Mouse (Mus musculus): ENCODE results near the gene Mex3d. TPM values are rescaled to one million over a fixed set of nuclear protein-coding genes. Genes with fewer than 3 reads are reported as not detected.

The Mex3d gene
- total RNA-seq, 2 experiments from 2014 or later = 33.6 to 36.6 TPM

GRCm38 (mm10) chr10:80386735-80387471 lies 556 bp downstream of the Mex3d start:
- DNase-seq (ENCODE audit: low spot score in 2 of 2) = peak; percentile 40 to 57

GRCm38 (mm10) chr10:80385811-80386734 lies 1.4 kb downstream of the Mex3d start:
- peak; percentile 60 to 67 for DNase-seq (ENCODE audit: low spot score in 2 of 2)

- DNase-seq (ENCODE audit: low spot score in 2 of 2) = peak in 1 of 2 experiments; percentile 43
These were observed 2.1 kb downstream of the Mex3d start for GRCm38 (mm10) chr10:80385310-80385709.

- DNase-seq (ENCODE audit: low spot score in 2 of 2) = no peak
These were observed 2.8 kb downstream of the Mex3d start for GRCm38 (mm10) chr10:80384709-80385108.

GRCm38 (mm10) chr10:80384115-80384639 lies 3.3 kb downstream of the Mex3d start:
- DNase-seq (ENCODE audit: low spot score in 2 of 2) = no peak

- DNase-seq (ENCODE audit: low spot score in 2 of 2) = no peak
These were observed 4.0 kb downstream of the Mex3d start for GRCm38 (mm10) chr10:80383431-80383830.

- DNase-seq (ENCODE audit: low spot score in 2 of 2) = no peak
These were observed 4.7 kb downstream of the Mex3d start for GRCm38 (mm10) chr10:80382641-80383365.

- peak in 1 of 2 experiments; percentile 49 for DNase-seq (ENCODE audit: low spot score in 2 of 2)
These were observed 9.7 kb downstream of the Mex3d start for GRCm38 (mm10) chr10:80377716-80378115.

- DNase-seq (ENCODE audit: low spot score in 2 of 2) = peak; percentile 98
These were observed 11.3 kb downstream of the Mex3d start for GRCm38 (mm10) chr10:80376160-80376559.

GRCm38 (mm10) chr10:80374063-80374462 lies 13.4 kb downstream of the Mex3d start:
- DNase-seq (ENCODE audit: low spot score in 2 of 2) = peak; percentile 82 to 84

- DNase-seq (ENCODE audit: low spot score in 2 of 2) = no peak
These were observed 14.8 kb downstream of the Mex3d start for GRCm38 (mm10) chr10:80372706-80373105.

- DNase-seq (ENCODE audit: low spot score in 2 of 2) = no peak
These were observed 15.5 kb downstream of the Mex3d start for GRCm38 (mm10) chr10:80371983-80372382.

GRCm38 (mm10) chr10:80371411-80371966 lies 16.0 kb downstream of the Mex3d start:
- DNase-seq (ENCODE audit: low spot score in 2 of 2) = peak; percentile 55 to 60

- no peak for DNase-seq (ENCODE audit: low spot score in 2 of 2)
These were observed 17.3 kb downstream of the Mex3d start for GRCm38 (mm10) chr10:80369995-80370747.

GRCm38 (mm10) chr10:80368392-80368791 lies 19.1 kb downstream of the Mex3d start:
- no peak for DNase-seq (ENCODE audit: low spot score in 2 of 2)

GRCm38 (mm10) chr10:80367954-80368353 lies 19.5 kb downstream of the Mex3d start:
- DNase-seq (ENCODE audit: low spot score in 2 of 2) = no peak

- DNase-seq (ENCODE audit: low spot score in 2 of 2) = no peak
These were observed 21.7 kb downstream of the Mex3d start for GRCm38 (mm10) chr10:80365736-80366135.

GRCm38 (mm10) chr10:80363734-80364133 lies 23.7 kb downstream of the Mex3d start:
- no peak for DNase-seq (ENCODE audit: low spot score in 2 of 2)

GRCm38 (mm10) chr10:80357994-80358639 lies 29.3 kb downstream of the Mex3d start:
- DNase-seq (ENCODE audit: low spot score in 2 of 2) = no peak

- no peak for DNase-seq (ENCODE audit: low spot score in 2 of 2)
These were observed 30.1 kb downstream of the Mex3d start for GRCm38 (mm10) chr10:80357336-80357735.

Data from layer of hippocampus, postnatal 10 days (tissue).